Mouse (Mus musculus) embryonic facial prominence, embryonic 10.5 days (tissue): Measurements from ENCODE around the gene Pam16. TPM values are rescaled to one million over a fixed set of nuclear protein-coding genes. Genes with fewer than 3 reads are reported as not detected.

Experiments used
- DNase-seq: peaks from one replicate; pipeline ENCODE4 v3.0.0-alpha.2; 2017; ENCODE audit warnings: low spot score
- H3K27ac ChIP-seq: fragments of 300-500 bp; sonication (generic); replicated peaks from 2 replicates; pipeline ENCODE4 v1.5.1; 2016; ENCODE audit warnings: mild to moderate bottlenecking
- H3K27me3 ChIP-seq: fragments of 300-500 bp; sonication (generic); replicated peaks from 2 replicates; pipeline ENCODE4 v1.6.1; 2016; ENCODE audit warnings: low read depth, mild to moderate bottlenecking; ENCODE audit not compliant: poor library complexity, severe bottlenecking
- H3K36me3 ChIP-seq: fragments of 300-500 bp; sonication (generic); replicated peaks from 2 replicates; pipeline ENCODE4 v1.6.1; 2016; ENCODE audit warnings: mild to moderate bottlenecking, moderate library complexity
- H3K4me1 ChIP-seq: fragments of 300-500 bp; sonication (generic); 2 replicates; pipeline ENCODE4 v1.6.1; 2016
- H3K4me3 ChIP-seq: fragments of 300-500 bp; sonication (generic); 2 replicates; pipeline ENCODE4 v1.5.1; 2016; ENCODE audit warnings: mild to moderate bottlenecking, moderate library complexity
- H3K9me3 ChIP-seq: fragments of 300-500 bp; sonication (generic); 2 replicates; pipeline ENCODE4 v1.6.1; 2016; ENCODE audit warnings: mild to moderate bottlenecking
- WGBS: fragments of 180-500 bp; shearing (Covaris S2); methylation state at CpG from one replicate; pipeline ENCODE4 v1.1.7; 2016; 5-methylcytosine and 5-hydroxymethylcytosine counted together
- polyA plus RNA-seq: library from polyadenylated mRNA; unstranded; fragments of >200 nt; fragmentation: Nextera tagmentation; extraction: Ambion mirVana; gene quantifications from 2 replicates; pipeline ENCODE4 v1.2.1, GENCODE M21; 2016

Gene Pam16
- polyA plus RNA-seq, 1 experiment from 2014 or later = 92.6 TPM

GRCm38 (mm10) chr16:4642937-4643336, 18.1 kb upstream of the Pam16 start:
- peaks cover 89% of the 10 kb centered on the region for H3K4me1 ChIP-seq
- no peak for DNase-seq

GRCm38 (mm10) chr16:4642190-4642589, 17.4 kb upstream of the Pam16 start:
- peaks cover 36% of the 10 kb centered on the region for H3K36me3 ChIP-seq
- 34% methylated on average over 13 of the region's 13 CpGs for WGBS
- peak overlapping the region; percentile 85 for H3K4me3 ChIP-seq
- peaks cover 82% of the 10 kb centered on the region for H3K4me1 ChIP-seq
- no peaks in the 10 kb centered on the region for H3K27me3 ChIP-seq
- no peaks in the 10 kb centered on the region for H3K9me3 ChIP-seq
- DNase-seq = peak; percentile 71
- H3K27ac ChIP-seq = peak overlapping the region; percentile 91

More at GRCm38 (mm10) chr16:4642937-4643336, 18.1 kb upstream of the Pam16 start:
- H3K4me3 ChIP-seq = peak overlapping the region; percentile 85
- WGBS = 79% methylated on average over 6 of the region's 6 CpGs
- H3K27me3 ChIP-seq = no peaks in the 10 kb centered on the region
- H3K27ac ChIP-seq = peak overlapping the region; percentile 91
- peaks cover 42% of the 10 kb centered on the region for H3K36me3 ChIP-seq
- no peaks in the 10 kb centered on the region for H3K9me3 ChIP-seq

GRCm38 (mm10) chr16:4641119-4641838, 16.5 kb upstream of the Pam16 start:
- Histone ChIP-seq H3K27me3 (no peaks in the 10 kb centered on the region), H3K9me3 (no peaks in the 10 kb centered on the region), H3K27ac (peak overlapping the region; percentile 91), H3K4me3 (peak overlapping the region; percentile 85), H3K4me1 (peaks cover 74% of the 10 kb centered on the region), H3K36me3 (peaks cover 29% of the 10 kb centered on the region)
- 41% methylated on average over 3 of the region's 3 CpGs for WGBS
- peak; percentile 15 for DNase-seq

GRCm38 (mm10) chr16:4640267-4641005, 15.6 kb upstream of the Pam16 start:
- peak; percentile 56 for DNase-seq
- 7% methylated on average over 17 of the region's 17 CpGs for WGBS

GRCm38 (mm10) chr16:4639831-4640237, 15.0 kb upstream of the Pam16 start, which contains the start of the genes Vasn and Dnaja3:
Gene Vasn, plus strand, starts transcription at chr16:4639941.
Gene Dnaja3, plus strand, starts transcription at chr16:4639989.
- Histone ChIP-seq H3K36me3 (peaks cover 17% of the 10 kb centered on the region), H3K27me3 (no peaks in the 10 kb centered on the region), H3K9me3 (no peaks in the 10 kb centered on the region), H3K4me3 (peak within 1 kb of the TSS; percentile 85), H3K4me1 (peaks cover 70% of the 10 kb centered on the region), H3K27ac (peak within 1 kb of the TSS; percentile 91)
- 1% methylated on average over 22 of the region's 22 CpGs for WGBS
- peak; percentile 91 for DNase-seq

More at GRCm38 (mm10) chr16:4640267-4641005, 15.6 kb upstream of the Pam16 start:
- Histone ChIP-seq H3K4me3 (peak overlapping the region; percentile 85), H3K27me3 (no peaks in the 10 kb centered on the region), H3K9me3 (no peaks in the 10 kb centered on the region), H3K36me3 (peaks cover 21% of the 10 kb centered on the region), H3K27ac (peak overlapping the region; percentile 91), H3K4me1 (peaks cover 74% of the 10 kb centered on the region)

- 0 out of 2 replicates have a peak overlapping the region, but pooled peaks have one; percentile 85 for H3K4me3 ChIP-seq
- H3K9me3 ChIP-seq = no peaks in the 10 kb centered on the region
- DNase-seq = no peak
- H3K27me3 ChIP-seq = no peaks in the 10 kb centered on the region
- H3K27ac ChIP-seq = no peak overlapping the region
- 89% methylated on average over 3 of the region's 3 CpGs for WGBS
- H3K4me1 ChIP-seq = peaks cover 63% of the 10 kb centered on the region
- H3K36me3 ChIP-seq = peaks cover 14% of the 10 kb centered on the region
Measured at GRCm38 (mm10) chr16:4638891-4639390, 14.2 kb upstream of the Pam16 start.

- no peak for DNase-seq
- Histone ChIP-seq H3K4me3 (no peak overlapping the region), H3K36me3 (peaks cover 17% of the 10 kb centered on the region), H3K9me3 (no peaks in the 10 kb centered on the region), H3K27ac (peak overlapping the region; percentile 30), H3K4me1 (peaks cover 35% of the 10 kb centered on the region), H3K27me3 (no peaks in the 10 kb centered on the region)
- WGBS = 67% methylated on average over 4 of the region's 4 CpGs
Measured at GRCm38 (mm10) chr16:4635760-4636159, 11.0 kb upstream of the Pam16 start.

- H3K4me1 ChIP-seq = peaks cover 28% of the 10 kb centered on the region
- no peak overlapping the region for H3K4me3 ChIP-seq
- H3K27ac ChIP-seq = no peak overlapping the region
- 87% methylated on average over 9 of the region's 9 CpGs for WGBS
- H3K9me3 ChIP-seq = no peaks in the 10 kb centered on the region
- no peak for DNase-seq
- H3K27me3 ChIP-seq = no peaks in the 10 kb centered on the region
- H3K36me3 ChIP-seq = peaks cover 17% of the 10 kb centered on the region
Measured at GRCm38 (mm10) chr16:4634681-4635080, 9.9 kb upstream of the Pam16 start.

GRCm38 (mm10) chr16:4633661-4634060, 8.9 kb upstream of the Pam16 start:
- WGBS = 91% methylated on average over 3 of the region's 3 CpGs
- Histone ChIP-seq H3K4me1 (peaks cover 21% of the 10 kb centered on the region), H3K9me3 (no peaks in the 10 kb centered on the region), H3K27me3 (no peaks in the 10 kb centered on the region), H3K4me3 (no peak overlapping the region), H3K27ac (peak overlapping the region; percentile 49), H3K36me3 (peaks cover 17% of the 10 kb centered on the region)
- DNase-seq = no peak

GRCm38 (mm10) chr16:4632050-4632449, 7.3 kb upstream of the Pam16 start:
- no peaks in the 10 kb centered on the region for H3K9me3 ChIP-seq
- 50% methylated on average over 7 of the region's 7 CpGs for WGBS
- H3K27ac ChIP-seq = peak overlapping the region; percentile 57; the same call in 1 of the 2 replicates
- H3K36me3 ChIP-seq = peaks cover 30% of the 10 kb centered on the region
- H3K27me3 ChIP-seq = no peaks in the 10 kb centered on the region
- peak; percentile 71 for DNase-seq
- no peak overlapping the region for H3K4me3 ChIP-seq
- peaks cover 21% of the 10 kb centered on the region for H3K4me1 ChIP-seq

GRCm38 (mm10) chr16:4629950-4630349, 5.2 kb upstream of the Pam16 start:
- Histone ChIP-seq H3K36me3 (peaks cover 33% of the 10 kb centered on the region), H3K4me3 (no peak overlapping the region), H3K4me1 (peaks cover 15% of the 10 kb centered on the region; the same call in 1 of the 2 replicates), H3K9me3 (no peaks in the 10 kb centered on the region), H3K27me3 (no peaks in the 10 kb centered on the region), H3K27ac (peak overlapping the region; percentile 52; the same call in 1 of the 2 replicates)
- WGBS = 22% methylated on average over 6 of the region's 6 CpGs
- DNase-seq = peak; percentile 89

- Histone ChIP-seq H3K27me3 (no peaks in the 10 kb centered on the region), H3K4me3 (no peak overlapping the region), H3K4me1 (peaks cover 20% of the 10 kb centered on the region), H3K9me3 (no peaks in the 10 kb centered on the region), H3K27ac (no peak overlapping the region), H3K36me3 (peaks cover 33% of the 10 kb centered on the region)
- WGBS = 86% methylated on average over 9 of the region's 9 CpGs
- DNase-seq = no peak
Measured at GRCm38 (mm10) chr16:4628898-4629419, 4.2 kb upstream of the Pam16 start.
